Mouse (Mus musculus) macrophage (primary cell): ENCODE results near the gene Prg3. TPM values are rescaled to one million over a fixed set of nuclear protein-coding genes. Genes with fewer than 3 reads are reported as not detected.

Source experiments
- H3K27ac ChIP-seq: fragments of 350-480 bp; formaldehyde crosslinking; 2 replicates; pipeline ENCODE4 v1.9.0; 2021
- H3K36me3 ChIP-seq: fragments of 350-480 bp; formaldehyde crosslinking; 2 replicates; pipeline ENCODE4 v1.9.0; 2021; ENCODE audit errors: inconsistent target
- H3K4me3 ChIP-seq: fragments of 350-480 bp; formaldehyde crosslinking; 2 replicates; pipeline ENCODE4 v1.9.0; 2021; ENCODE audit errors: inconsistent target
- H3K79me2 ChIP-seq: fragments of 350-480 bp; formaldehyde crosslinking; 2 replicates; pipeline ENCODE4 v1.9.0; 2021; ENCODE audit errors: inconsistent target
- WGBS: methylation state at CpG from one replicate; pipeline ENCODE4 v1.1.7; 2026; ENCODE audit warnings: inconsistent platforms; ENCODE audit not compliant: missing documents; 5-methylcytosine and 5-hydroxymethylcytosine counted together
- polyA plus RNA-seq: library from polyadenylated mRNA; stranded (reverse); fragments of 250-400 nt; gene quantifications from 3 replicates; pipeline ENCODE4 v1.2.4, GENCODE M21; 2018; ENCODE audit warnings: inconsistent platforms
- total RNA-seq, 78 experiments: library from RNA; depleted of rRNA; stranded (reverse); fragments of 250-400 nt; gene quantifications; 1 replicate in 9 of 78; 2 replicates in 24 of 78; 3 replicates in 43 of 78; 4 replicates in 2 of 78; pipeline ENCODE4 v1.2.4; 2018; ENCODE audit warnings: inconsistent platforms in 56 of 78

Gene Prg3
- total RNA-seq (2018; cell fraction: chromatin; rRNA removed): not detected
- total RNA-seq (2018; cell fraction: cytosol; rRNA removed): under 1 TPM in 2 of 26 experiments, not detected in 24; 0.19 to 0.30 TPM
- total RNA-seq (2018; cell fraction: nucleus; rRNA removed): not detected
- polyA plus RNA-seq: not detected in 3 replicates

- Histone ChIP-seq H3K27ac (no peak within 1 kb of the TSS), H3K79me2 (no peaks in the 10 kb centered on the region), H3K4me3 (no peak within 1 kb of the TSS), H3K36me3 (no peaks in the 10 kb centered on the region)
- WGBS: 18% methylated on average over 1 of the region's 1 CpGs
Observed at GRCm38 (mm10) chr2:84987930-84988329, at the start of gene Prg3. Gene Prg3, plus strand, starts transcription at chr2:84988215.

GRCm38 (mm10) chr2:84938249-84938946, 49.6 kb upstream of the Prg3 start:
- H3K36me3 ChIP-seq: no peaks in the 10 kb centered on the region
- WGBS: 24% methylated on average over 5 of the region's 5 CpGs
- peaks cover 7% of the 10 kb centered on the region; the same call in 1 of the 2 replicates for H3K79me2 ChIP-seq
- peak overlapping the region; percentile 41 for H3K27ac ChIP-seq
- H3K4me3 ChIP-seq: peak overlapping the region; percentile 39; the same call in 1 of the 2 replicates

GRCm38 (mm10) chr2:84939306-84939705, 48.7 kb upstream of the Prg3 start:
- H3K79me2 ChIP-seq: peaks cover 7% of the 10 kb centered on the region; the same call in 1 of the 2 replicates
- no peak overlapping the region for H3K4me3 ChIP-seq
- H3K27ac ChIP-seq: no peak overlapping the region
- 78% methylated on average over 3 of the region's 3 CpGs for WGBS
- no peaks in the 10 kb centered on the region for H3K36me3 ChIP-seq

GRCm38 (mm10) chr2:84939711-84940110, 48.3 kb upstream of the Prg3 start:
- H3K4me3 ChIP-seq: no peak overlapping the region
- H3K79me2 ChIP-seq: peaks cover 7% of the 10 kb centered on the region; the same call in 1 of the 2 replicates
- H3K36me3 ChIP-seq: 0 out of 2 replicates have a peak, but pooled peaks cover 4% of the 10 kb centered on the region
- no peak overlapping the region for H3K27ac ChIP-seq
- 94% methylated on average over 6 of the region's 6 CpGs for WGBS

GRCm38 (mm10) chr2:84941332-84941731, 46.7 kb upstream of the Prg3 start:
- Histone ChIP-seq H3K79me2 (peaks cover 7% of the 10 kb centered on the region; the same call in 1 of the 2 replicates), H3K36me3 (peaks cover 8% of the 10 kb centered on the region; the same call in 1 of the 2 replicates), H3K4me3 (no peak overlapping the region), H3K27ac (no peak overlapping the region)
- 63% methylated on average over 2 of the region's 2 CpGs for WGBS

- Histone ChIP-seq H3K36me3 (peaks cover 8% of the 10 kb centered on the region; the same call in 1 of the 2 replicates), H3K27ac (no peak overlapping the region), H3K79me2 (peaks cover 7% of the 10 kb centered on the region; the same call in 1 of the 2 replicates), H3K4me3 (no peak overlapping the region)
- WGBS: 93% methylated on average over 4 of the region's 4 CpGs
Observed at GRCm38 (mm10) chr2:84941795-84942194, 46.2 kb upstream of the Prg3 start.

GRCm38 (mm10) chr2:84947154-84947771, 40.8 kb upstream of the Prg3 start:
- Histone ChIP-seq H3K36me3 (peaks cover 18% of the 10 kb centered on the region; the same call in 1 of the 2 replicates), H3K79me2 (no peaks in the 10 kb centered on the region), H3K4me3 (no peak overlapping the region), H3K27ac (no peak overlapping the region)
- WGBS: 100% methylated on average over 3 of the region's 3 CpGs

GRCm38 (mm10) chr2:84948252-84948651, 39.8 kb upstream of the Prg3 start:
- H3K36me3 ChIP-seq: peaks cover 18% of the 10 kb centered on the region; the same call in 1 of the 2 replicates
- WGBS: 96% methylated on average over 7 of the region's 7 CpGs

GRCm38 (mm10) chr2:84948721-84949120, 39.3 kb upstream of the Prg3 start:
- Histone ChIP-seq H3K4me3 (no peak overlapping the region), H3K27ac (no peak overlapping the region), H3K36me3 (peaks cover 18% of the 10 kb centered on the region; the same call in 1 of the 2 replicates), H3K79me2 (no peaks in the 10 kb centered on the region)
- WGBS: 95% methylated on average over 2 of the region's 2 CpGs

More at GRCm38 (mm10) chr2:84948252-84948651, 39.8 kb upstream of the Prg3 start:
- H3K79me2 ChIP-seq: no peaks in the 10 kb centered on the region
- H3K4me3 ChIP-seq: no peak overlapping the region
- H3K27ac ChIP-seq: no peak overlapping the region

- 91% methylated on average over 8 of the region's 8 CpGs for WGBS
- peaks cover 10% of the 10 kb centered on the region; the same call in 1 of the 2 replicates for H3K36me3 ChIP-seq
- no peaks in the 10 kb centered on the region for H3K79me2 ChIP-seq
- H3K4me3 ChIP-seq: no peak overlapping the region
- no peak overlapping the region for H3K27ac ChIP-seq
Observed at GRCm38 (mm10) chr2:84951027-84951426, 37.0 kb upstream of the Prg3 start.

GRCm38 (mm10) chr2:84952251-84952650, 35.8 kb upstream of the Prg3 start:
- no peaks in the 10 kb centered on the region for H3K79me2 ChIP-seq
- H3K36me3 ChIP-seq: peaks cover 10% of the 10 kb centered on the region; the same call in 1 of the 2 replicates
- 91% methylated on average over 1 of the region's 1 CpGs for WGBS
- H3K4me3 ChIP-seq: no peak overlapping the region
- H3K27ac ChIP-seq: no peak overlapping the region

- Histone ChIP-seq H3K36me3 (peaks cover 10% of the 10 kb centered on the region; the same call in 1 of the 2 replicates), H3K4me3 (no peak overlapping the region), H3K27ac (no peak overlapping the region), H3K79me2 (no peaks in the 10 kb centered on the region)
- WGBS: 90% methylated on average over 4 of the region's 4 CpGs
Observed at GRCm38 (mm10) chr2:84952693-84953092, 35.3 kb upstream of the Prg3 start.

- 89% methylated on average over 9 of the region's 9 CpGs for WGBS
- Histone ChIP-seq H3K36me3 (peaks cover 5% of the 10 kb centered on the region; the same call in 1 of the 2 replicates), H3K79me2 (no peaks in the 10 kb centered on the region), H3K4me3 (no peak overlapping the region), H3K27ac (no peak overlapping the region)
Observed at GRCm38 (mm10) chr2:84955435-84955834, 32.6 kb upstream of the Prg3 start.

- 12% methylated on average over 5 of the region's 5 CpGs for WGBS
- no peak overlapping the region for H3K27ac ChIP-seq
- peaks cover 1% of the 10 kb centered on the region; the same call in 1 of the 2 replicates for H3K36me3 ChIP-seq
- H3K79me2 ChIP-seq: no peaks in the 10 kb centered on the region
- H3K4me3 ChIP-seq: no peak overlapping the region
Observed at GRCm38 (mm10) chr2:84956274-84956673, 31.7 kb upstream of the Prg3 start.
